Mouse (Mus musculus) brain, embryonic 18.5 days (tissue): ENCODE results near the gene Fam120a.
A peak's percentile ranks its signal among the peaks of the same experiment; 100 is the strongest.

Experiments used
- DNase-seq: peaks from one replicate; pipeline ENCODE4 v3.0.0-alpha.2; 2012; ENCODE audit warnings: low read depth, low spot score

The Fam120a gene

GRCm38 (mm10) chr13:48966851-48967821, 681 bp downstream of the Fam120a start:
- DNase-seq, result no peak

GRCm38 (mm10) chr13:48965559-48966525, 2.0 kb downstream of the Fam120a start:
- DNase-seq, result peak; percentile 57

GRCm38 (mm10) chr13:48964850-48965249, 3.0 kb downstream of the Fam120a start:
- no peak for DNase-seq

GRCm38 (mm10) chr13:48963111-48963510, 4.7 kb downstream of the Fam120a start:
- DNase-seq, result no peak

- DNase-seq, result no peak
Observed at GRCm38 (mm10) chr13:48962519-48962918, 5.3 kb downstream of the Fam120a start.

GRCm38 (mm10) chr13:48958608-48959007, 9.2 kb downstream of the Fam120a start:
- no peak for DNase-seq

GRCm38 (mm10) chr13:48954825-48955224, 13.0 kb downstream of the Fam120a start:
- no peak for DNase-seq

- DNase-seq, result no peak
Observed at GRCm38 (mm10) chr13:48950600-48951241, 17.1 kb downstream of the Fam120a start.

GRCm38 (mm10) chr13:48948951-48949350, 18.9 kb downstream of the Fam120a start:
- no peak for DNase-seq

GRCm38 (mm10) chr13:48944571-48944970, 23.2 kb downstream of the Fam120a start:
- DNase-seq, result no peak

- DNase-seq, result no peak
Observed at GRCm38 (mm10) chr13:48942471-48942870, 25.3 kb downstream of the Fam120a start.

GRCm38 (mm10) chr13:48941773-48942172, 26.0 kb downstream of the Fam120a start:
- no peak for DNase-seq

- DNase-seq, result no peak
Observed at GRCm38 (mm10) chr13:48934597-48934996, 33.2 kb downstream of the Fam120a start.

GRCm38 (mm10) chr13:48932692-48933091, 35.1 kb downstream of the Fam120a start:
- no peak for DNase-seq

GRCm38 (mm10) chr13:48931687-48932086, 36.1 kb downstream of the Fam120a start:
- no peak for DNase-seq

GRCm38 (mm10) chr13:48931232-48931631, 36.6 kb downstream of the Fam120a start:
- no peak for DNase-seq

- DNase-seq, result no peak
Observed at GRCm38 (mm10) chr13:48929535-48930110, 38.2 kb downstream of the Fam120a start.

- no peak for DNase-seq
Observed at GRCm38 (mm10) chr13:48927609-48928008, 40.2 kb downstream of the Fam120a start.

GRCm38 (mm10) chr13:48922712-48923111, 45.1 kb downstream of the Fam120a start:
- no peak for DNase-seq

GRCm38 (mm10) chr13:48921256-48921655, 46.6 kb downstream of the Fam120a start:
- no peak for DNase-seq

GRCm38 (mm10) chr13:48919756-48920415, 47.9 kb downstream of the Fam120a start:
- no peak for DNase-seq
